Mouse (Mus musculus): ENCODE measurements at regions not wholly inside any gene's neighbourhood (a gene's known extent, or its start where the extent isn't known, plus 50 kb on each side); places are given as distances from the start of the nearest gene placed in this dataset.
A peak's percentile ranks its signal among the peaks of the same experiment; 100 is the strongest.

DNA sequence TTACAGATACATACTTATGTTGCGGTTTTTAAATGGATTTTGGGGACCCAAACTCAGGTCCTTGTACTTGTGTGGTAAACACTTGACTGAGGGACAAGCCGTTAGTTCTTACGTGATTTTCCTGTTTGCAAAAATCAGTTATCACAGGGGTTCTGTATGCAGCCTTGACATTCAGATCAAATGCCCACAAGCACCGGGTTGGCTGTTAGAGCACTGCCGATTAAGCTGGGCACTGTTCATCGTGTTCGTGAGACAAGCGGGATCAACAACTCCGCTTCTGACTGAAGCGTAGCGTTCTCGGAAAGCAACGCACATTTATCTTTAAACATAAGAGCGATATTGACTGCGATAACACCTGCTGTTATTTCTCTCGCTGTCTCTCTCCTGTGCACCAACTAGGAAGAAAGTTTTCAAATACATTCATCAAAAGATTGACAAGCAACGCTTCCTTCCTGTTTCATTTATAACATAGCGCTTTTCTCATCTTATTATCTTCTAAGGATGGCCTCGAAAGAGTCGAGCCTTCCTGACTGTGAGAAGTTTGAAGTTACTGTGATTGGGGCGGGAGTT, 97.8 kb upstream of the Stt3b start:
- Histone ChIP-seq H3K36me3 (ENCODE audit: control insufficient read depth, insufficient read depth, low read length) (no peaks in the 10 kb centered on the region), H3K27ac (ENCODE audit: control insufficient read depth, insufficient read depth, low read length) (no peak overlapping the region), H3K4me1 (replicated peaks; ENCODE audit: control insufficient read depth, insufficient read depth, low read length) (peaks cover 5% of the 10 kb centered on the region), H3K4me3 (ENCODE audit: control insufficient read depth, insufficient read depth, low read length) (no peak overlapping the region; the same call in 1 of the 2 replicates), H3K27me3 (ENCODE audit: control insufficient read depth, insufficient read depth, low read length) (no peaks in the 10 kb centered on the region)
- WGBS: 28% methylated on average over 21 of the region's 21 CpGs
- TF ChIP-seq CTCF (IDR thresholded peaks at IDR 0.05; ENCODE audit: borderline replicate concordance, control insufficient read depth, extremely low read depth, insufficient read depth, low read length, poor library complexity) (no peak), POLR2A (IDR thresholded peaks at IDR 0.05; ENCODE audit: control insufficient read depth, extremely low read depth, insufficient read depth, low read length, poor library complexity) (no peak)
- DNase-seq: no peak

DNA sequence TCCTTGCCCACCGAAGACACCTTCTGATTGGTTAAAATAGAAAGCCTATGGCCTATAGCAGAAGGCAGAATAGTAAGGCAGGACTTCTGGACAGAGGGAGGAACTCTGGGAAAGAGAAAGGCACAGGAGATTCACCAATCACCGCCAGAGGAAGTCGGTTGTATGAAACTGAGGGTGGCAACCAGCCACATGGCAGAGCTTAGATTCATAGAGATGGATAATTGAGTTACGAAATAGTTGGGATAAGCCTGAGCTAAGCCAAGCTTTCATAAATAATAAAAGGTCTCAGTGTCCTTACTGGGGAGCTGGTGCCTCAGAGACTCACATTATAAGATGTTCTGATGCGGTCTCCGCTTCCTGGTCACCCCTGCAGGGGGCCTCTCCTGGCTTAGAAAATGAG, 98.7 kb upstream of the Stt3b start:
- H3K4me3 ChIP-seq (ENCODE audit: control insufficient read depth, insufficient read depth, low read length): no peak overlapping the region
- H3K36me3 ChIP-seq (ENCODE audit: control insufficient read depth, insufficient read depth, low read length): no peaks in the 10 kb centered on the region
- peaks cover 5% of the 10 kb centered on the region for H3K4me1 ChIP-seq (replicated peaks; ENCODE audit: control insufficient read depth, insufficient read depth, low read length)
- no peak overlapping the region for H3K27ac ChIP-seq (ENCODE audit: control insufficient read depth, insufficient read depth, low read length)
- 92% methylated on average over 6 of the region's 6 CpGs for WGBS
- TF ChIP-seq POLR2A (IDR thresholded peaks at IDR 0.05; ENCODE audit: control insufficient read depth, extremely low read depth, insufficient read depth, low read length, poor library complexity) (no peak), CTCF (IDR thresholded peaks at IDR 0.05; ENCODE audit: borderline replicate concordance, control insufficient read depth, extremely low read depth, insufficient read depth, low read length, poor library complexity) (no peak)
- H3K27me3 ChIP-seq (ENCODE audit: control insufficient read depth, insufficient read depth, low read length): no peaks in the 10 kb centered on the region
- no peak for DNase-seq

DNA sequence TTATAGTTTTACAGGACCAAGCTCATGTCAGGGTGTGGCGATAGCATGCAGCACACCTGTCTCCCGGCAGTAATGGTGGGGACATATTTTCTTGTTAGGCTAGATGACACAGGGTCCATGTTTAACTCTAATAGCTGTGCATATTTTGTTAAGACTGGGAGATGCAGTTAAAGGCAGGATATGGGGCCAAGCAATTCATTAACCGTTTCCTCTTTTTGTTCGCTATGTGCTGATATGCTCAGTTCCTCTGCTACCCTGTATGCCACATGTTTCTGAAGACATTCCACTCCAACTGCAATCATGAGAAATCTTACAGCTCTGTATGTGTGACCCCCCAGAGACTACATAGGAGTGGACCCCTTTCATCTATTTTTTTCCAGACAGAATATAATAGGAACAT, 104.0 kb upstream of the Stt3b start:
- H3K27ac ChIP-seq (ENCODE audit: control insufficient read depth, insufficient read depth, low read length): no peak overlapping the region
- no peak for DNase-seq
- H3K4me1 ChIP-seq (replicated peaks; ENCODE audit: control insufficient read depth, insufficient read depth, low read length): no peaks in the 10 kb centered on the region
- H3K4me3 ChIP-seq (ENCODE audit: control insufficient read depth, insufficient read depth, low read length): no peak overlapping the region
- TF ChIP-seq CTCF (IDR thresholded peaks at IDR 0.05; ENCODE audit: borderline replicate concordance, control insufficient read depth, extremely low read depth, insufficient read depth, low read length, poor library complexity) (no peak), POLR2A (IDR thresholded peaks at IDR 0.05; ENCODE audit: control insufficient read depth, extremely low read depth, insufficient read depth, low read length, poor library complexity) (no peak)
- H3K27me3 ChIP-seq (ENCODE audit: control insufficient read depth, insufficient read depth, low read length): no peaks in the 10 kb centered on the region
- H3K36me3 ChIP-seq (ENCODE audit: control insufficient read depth, insufficient read depth, low read length): no peaks in the 10 kb centered on the region
- 59% methylated on average over 4 of the region's 4 CpGs for WGBS

DNA sequence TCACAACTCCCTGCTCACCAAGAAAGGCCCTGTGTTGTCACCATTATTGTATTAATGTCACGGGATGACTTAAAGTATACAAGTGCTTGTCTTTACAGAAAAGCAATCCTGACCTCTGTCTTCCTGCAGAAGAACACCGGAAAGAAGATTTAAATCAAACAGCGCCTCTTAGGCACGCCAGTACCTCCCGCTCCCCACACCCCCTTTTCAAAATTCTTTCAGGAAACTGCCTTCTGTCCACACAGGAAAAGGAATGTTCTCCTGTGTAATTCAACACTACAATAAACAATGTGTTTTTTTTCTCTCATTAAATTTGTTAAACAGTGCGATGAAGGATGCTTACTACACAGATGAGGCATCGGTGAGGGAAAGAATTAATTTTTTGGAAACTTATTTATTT, 112.6 kb upstream of the Stt3b start:
- WGBS: 93% methylated on average over 7 of the region's 7 CpGs

DNA sequence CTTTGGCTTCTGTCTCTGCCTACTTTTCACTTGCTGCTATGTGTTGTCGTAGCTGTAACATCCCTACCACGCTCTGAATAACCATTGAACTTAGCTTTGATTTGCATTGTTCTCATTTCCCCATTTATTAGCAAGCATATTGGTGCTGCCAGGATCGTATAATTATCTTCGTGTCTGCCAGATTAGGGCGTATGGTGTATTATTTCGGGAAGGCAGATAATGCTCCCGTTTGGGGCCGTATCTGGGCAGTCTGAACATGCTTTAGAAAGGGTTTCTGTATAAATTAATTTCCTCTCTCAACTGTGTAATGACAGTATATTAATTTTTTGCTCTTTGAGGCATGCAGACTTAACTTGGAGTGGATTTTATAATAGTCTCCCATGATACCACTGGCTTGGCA, 116.5 kb upstream of the Stt3b start:
- TF ChIP-seq CTCF (IDR thresholded peaks at IDR 0.05; ENCODE audit: borderline replicate concordance, control insufficient read depth, extremely low read depth, insufficient read depth, low read length, poor library complexity) (no peak), POLR2A (IDR thresholded peaks at IDR 0.05; ENCODE audit: control insufficient read depth, extremely low read depth, insufficient read depth, low read length, poor library complexity) (no peak)
- Histone ChIP-seq H3K4me3 (ENCODE audit: control insufficient read depth, insufficient read depth, low read length) (no peak overlapping the region), H3K4me1 (replicated peaks; ENCODE audit: control insufficient read depth, insufficient read depth, low read length) (no peaks in the 10 kb centered on the region; the same call in 1 of the 2 replicates), H3K27ac (ENCODE audit: control insufficient read depth, insufficient read depth, low read length) (no peak overlapping the region), H3K27me3 (ENCODE audit: control insufficient read depth, insufficient read depth, low read length) (no peaks in the 10 kb centered on the region), H3K36me3 (ENCODE audit: control insufficient read depth, insufficient read depth, low read length) (no peaks in the 10 kb centered on the region)
- WGBS: 94% methylated on average over 8 of the region's 8 CpGs
- no peak for DNase-seq

More for the DNA sequence above, 112.6 kb upstream of the Stt3b start:
- Histone ChIP-seq H3K4me3 (ENCODE audit: control insufficient read depth, insufficient read depth, low read length) (no peak overlapping the region), H3K27ac (ENCODE audit: control insufficient read depth, insufficient read depth, low read length) (no peak overlapping the region), H3K36me3 (ENCODE audit: control insufficient read depth, insufficient read depth, low read length) (no peaks in the 10 kb centered on the region), H3K4me1 (replicated peaks; ENCODE audit: control insufficient read depth, insufficient read depth, low read length) (no peaks in the 10 kb centered on the region; the same call in 1 of the 2 replicates), H3K27me3 (ENCODE audit: control insufficient read depth, insufficient read depth, low read length) (no peaks in the 10 kb centered on the region)
- DNase-seq: no peak
- TF ChIP-seq CTCF (IDR thresholded peaks at IDR 0.05; ENCODE audit: borderline replicate concordance, control insufficient read depth, extremely low read depth, insufficient read depth, low read length, poor library complexity): no peak
- TF ChIP-seq POLR2A (IDR thresholded peaks at IDR 0.05; ENCODE audit: control insufficient read depth, extremely low read depth, insufficient read depth, low read length, poor library complexity): no peak

DNA sequence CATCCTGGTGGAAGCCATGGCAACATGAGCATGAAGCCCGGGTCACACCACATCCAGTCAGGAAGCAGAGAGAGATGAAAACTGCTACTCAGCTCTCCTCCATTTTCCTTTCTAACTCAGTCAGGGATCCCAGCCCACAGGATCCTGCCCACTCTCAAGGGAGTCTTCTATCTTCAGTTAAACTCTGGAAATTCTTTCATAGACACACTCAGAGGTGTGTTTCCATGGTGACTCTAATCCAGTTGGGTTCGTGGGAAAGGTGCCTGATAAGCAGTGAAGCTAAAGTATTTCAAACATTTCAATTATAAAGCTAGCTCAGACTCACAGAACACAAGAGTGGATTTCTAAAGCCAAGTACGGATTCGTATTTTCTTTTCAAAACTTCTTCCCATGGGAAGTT, 120.0 kb upstream of the Stt3b start:
- H3K36me3 ChIP-seq (ENCODE audit: control insufficient read depth, insufficient read depth, low read length): no peaks in the 10 kb centered on the region
- no peaks in the 10 kb centered on the region for H3K27me3 ChIP-seq (ENCODE audit: control insufficient read depth, insufficient read depth, low read length)
- H3K4me3 ChIP-seq (ENCODE audit: control insufficient read depth, insufficient read depth, low read length): no peak overlapping the region
- WGBS: 92% methylated on average over 4 of the region's 4 CpGs
- H3K27ac ChIP-seq (ENCODE audit: control insufficient read depth, insufficient read depth, low read length): no peak overlapping the region
- TF ChIP-seq POLR2A (IDR thresholded peaks at IDR 0.05; ENCODE audit: control insufficient read depth, extremely low read depth, insufficient read depth, low read length, poor library complexity): no peak
- no peak for TF ChIP-seq CTCF (IDR thresholded peaks at IDR 0.05; ENCODE audit: borderline replicate concordance, control insufficient read depth, extremely low read depth, insufficient read depth, low read length, poor library complexity)
- peaks cover 2% of the 10 kb centered on the region; the same call in 1 of the 2 replicates for H3K4me1 ChIP-seq (replicated peaks; ENCODE audit: control insufficient read depth, insufficient read depth, low read length)
- DNase-seq: no peak

DNA sequence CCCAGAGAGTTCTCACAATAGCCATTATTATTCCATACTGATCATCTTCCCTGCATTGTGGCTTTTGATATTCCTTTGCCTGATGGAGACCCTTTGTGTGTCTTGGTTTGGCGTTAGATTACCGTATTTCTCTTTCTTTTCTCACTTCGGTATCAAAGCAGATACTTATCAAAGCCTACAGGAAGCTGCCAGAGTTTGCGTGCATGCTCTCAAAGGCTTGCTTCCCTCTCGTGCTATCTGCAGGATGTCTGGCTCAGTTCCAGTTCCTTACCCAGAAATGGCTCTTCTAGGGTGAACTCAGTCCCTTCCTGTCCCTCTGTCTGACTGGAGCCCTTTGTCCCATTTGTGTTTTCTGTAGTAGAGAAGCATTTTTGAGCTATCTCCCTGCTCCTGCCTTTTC, 124.5 kb upstream of the Stt3b start:
- Histone ChIP-seq H3K4me3 (ENCODE audit: control insufficient read depth, insufficient read depth, low read length) (no peak overlapping the region), H3K36me3 (ENCODE audit: control insufficient read depth, insufficient read depth, low read length) (no peaks in the 10 kb centered on the region), H3K27ac (ENCODE audit: control insufficient read depth, insufficient read depth, low read length) (no peak overlapping the region), H3K27me3 (ENCODE audit: control insufficient read depth, insufficient read depth, low read length) (no peaks in the 10 kb centered on the region), H3K4me1 (replicated peaks; ENCODE audit: control insufficient read depth, insufficient read depth, low read length) (peaks cover 2% of the 10 kb centered on the region; the same call in 1 of the 2 replicates)
- TF ChIP-seq CTCF (IDR thresholded peaks at IDR 0.05; ENCODE audit: borderline replicate concordance, control insufficient read depth, extremely low read depth, insufficient read depth, low read length, poor library complexity) (no peak), POLR2A (IDR thresholded peaks at IDR 0.05; ENCODE audit: control insufficient read depth, extremely low read depth, insufficient read depth, low read length, poor library complexity) (no peak)
- 1% methylated on average over 5 of the region's 5 CpGs for WGBS
- DNase-seq: peak; percentile 43
